Mouse (Mus musculus): ENCODE measurements around the gene Dxo. TPM values are rescaled to one million over a fixed set of nuclear protein-coding genes. Genes with fewer than 3 reads are reported as not detected.
A peak's percentile ranks its signal among the peaks of the same experiment; 100 is the strongest.

The Dxo gene
- total and polyA plus RNA-seq, 3 experiments, result 10.0 to 31.6 (median 16.3) TPM

GRCm38 (mm10) chr17:34847615-34848014, 10.8 kb downstream of the Dxo start:
- dilution Hi-C loops (cut with MboI; ENCODE audit: extremely low pct_ligation_motif_present, extremely low pct_unique_long_range_greater_than_20kb, low sequenced_read_pairs) (no loop called here), in situ Hi-C loops (cut with MboI; ENCODE audit: low pct_ligation_motif_present, low pct_unique_long_range_greater_than_20kb, low sequenced_read_pairs) (no loop called here)
- no peaks in the 10 kb centered on the region for H3K9me3 ChIP-seq (replicated peaks; ENCODE audit: low read length)
- H3K79me2 ChIP-seq (replicated peaks; ENCODE audit: control insufficient read depth, extremely low read depth, insufficient read depth, poor library complexity, severe bottlenecking), result peaks cover 20% of the 10 kb centered on the region
- no peak overlapping the region for H3K27ac ChIP-seq (ENCODE audit: insufficient read depth, low read depth)
- DNase-seq (ENCODE audit: extremely low read depth), result no peak
- H3K4me1 ChIP-seq (ENCODE audit: control insufficient read depth in 1 of 2, insufficient read depth in 2 of 2), result peaks cover 2 to 27% of the 10 kb centered on the region in 2 experiments
- no peak overlapping the region for H3K4me2 ChIP-seq (ENCODE audit: insufficient read depth, low read depth, poor library complexity, severe bottlenecking)
- peaks cover 57 to 70% of the 10 kb centered on the region in 2 experiments for H3K36me3 ChIP-seq (replicated peaks in 1 of 2; ENCODE audit: control insufficient read depth in 1 of 2, insufficient read depth in 1 of 2, low read length in 1 of 2)
- no peak for TF ChIP-seq JUN (IDR thresholded peaks at IDR 0.05; ENCODE audit: insufficient read depth, low read depth, low read length)
- TF ChIP-seq ETS1 (conservative IDR thresholded peaks at IDR 0.05; ENCODE audit: low read depth, low read length), result no peak
- TF ChIP-seq MXI1 (IDR thresholded peaks at IDR 0.05; ENCODE audit: low read depth, low read length), result no peak
- no peak for TF ChIP-seq ZKSCAN1 (IDR thresholded peaks at IDR 0.05; ENCODE audit: borderline replicate concordance, low read depth, low read length)
- TF ChIP-seq EP300 (IDR thresholded peaks at IDR 0.05; ENCODE audit: low read length), result no peak
- H3K4me3 ChIP-seq (replicated peaks in 1 of 3; ENCODE audit: low read depth in 2 of 3, low read length in 2 of 3, poor library complexity in 1 of 3), result no peak overlapping the region
- H3K9ac ChIP-seq (ENCODE audit: insufficient read depth, low read depth), result no peak overlapping the region
- H3K27me3 ChIP-seq (replicated peaks), result no peaks in the 10 kb centered on the region

- DNase-seq (ENCODE audit: extremely low read depth), result peak; percentile 97
- Histone ChIP-seq H3K36me3 (replicated peaks in 1 of 2; ENCODE audit: control insufficient read depth in 1 of 2, insufficient read depth in 1 of 2, low read length in 1 of 2) (peaks cover 57 to 69% of the 10 kb centered on the region in 2 experiments), H3K4me3 (replicated peaks in 1 of 3; ENCODE audit: low read depth in 2 of 3, low read length in 2 of 3, poor library complexity in 1 of 3) (peak within 1 kb of the TSS; percentile 86 to 95 (median 92)), H3K4me1 (ENCODE audit: control insufficient read depth in 1 of 2, insufficient read depth in 2 of 2) (peaks cover 2 to 27% of the 10 kb centered on the region in 2 experiments), H3K9me3 (replicated peaks; ENCODE audit: low read length) (no peaks in the 10 kb centered on the region), H3K9ac (ENCODE audit: insufficient read depth, low read depth) (peak within 1 kb of the TSS; percentile 86), H3K79me2 (replicated peaks; ENCODE audit: control insufficient read depth, extremely low read depth, insufficient read depth, poor library complexity, severe bottlenecking) (peaks cover 20% of the 10 kb centered on the region), H3K4me2 (ENCODE audit: insufficient read depth, low read depth, poor library complexity, severe bottlenecking) (peak within 1 kb of the TSS; percentile 94), H3K27ac (ENCODE audit: insufficient read depth, low read depth) (peak within 1 kb of the TSS; percentile 16; the same call in 1 of the 2 replicates), H3K27me3 (replicated peaks) (no peaks in the 10 kb centered on the region)
- dilution Hi-C loops (cut with MboI; ENCODE audit: extremely low pct_ligation_motif_present, extremely low pct_unique_long_range_greater_than_20kb, low sequenced_read_pairs), result no loop called here
- in situ Hi-C loops (cut with MboI; ENCODE audit: low pct_ligation_motif_present, low pct_unique_long_range_greater_than_20kb, low sequenced_read_pairs), result no loop called here
- no peak for TF ChIP-seq ZKSCAN1 (IDR thresholded peaks at IDR 0.05; ENCODE audit: borderline replicate concordance, low read depth, low read length)
- peak; percentile 53; the same call in 1 of the 2 replicates for TF ChIP-seq ZMIZ1 (IDR thresholded peaks at IDR 0.05; ENCODE audit: low read depth, low read length)
- TF ChIP-seq TBP (conservative IDR thresholded peaks at IDR 0.05; ENCODE audit: low read depth, low read length), result no peak
- no peak for TF ChIP-seq NELFE (IDR thresholded peaks at IDR 0.05; ENCODE audit: low read depth, low read length)
- TF ChIP-seq E2F4 (IDR thresholded peaks at IDR 0.05; ENCODE audit: insufficient replicate concordance, low read depth, low read length), result peak; percentile 81; the same call in 1 of the 2 replicates
- peak; percentile 12; the same call in 1 of the 2 replicates for TF ChIP-seq IRF4 (IDR thresholded peaks at IDR 0.05; ENCODE audit: low read depth, low read length)
- peak in 1 of 2 experiments; percentile 34; a peak in 2 of 4 replicates for TF ChIP-seq CTCF (conservative IDR thresholded peaks at IDR 0.05 in 1 of 2, IDR thresholded peaks at IDR 0.05 in 1 of 2; ENCODE audit: low read depth in 2 of 2, low read length in 2 of 2)
- no peak for TF ChIP-seq CHD1 (IDR thresholded peaks at IDR 0.05; ENCODE audit: low read depth, low read length)
- peak; percentile 65 for TF ChIP-seq BHLHE40 (IDR thresholded peaks at IDR 0.05; ENCODE audit: low read depth, low read length)
- no peak; the same call in 1 of the 2 replicates for TF ChIP-seq RAD21 (IDR thresholded peaks at IDR 0.05; ENCODE audit: low read depth, low read length)
- peak; percentile 72 for TF ChIP-seq POLR2A (IDR thresholded peaks at IDR 0.05; ENCODE audit: low read depth, low read length)
- peak; percentile 29; the same call in 1 of the 2 replicates for TF ChIP-seq GABPA (IDR thresholded peaks at IDR 0.05; ENCODE audit: insufficient replicate concordance, low read depth, low read length)
- peak; percentile 78 for TF ChIP-seq MAZ (IDR thresholded peaks at IDR 0.05; ENCODE audit: low read depth, low read length)
- peak; percentile 91; the same call in 1 of the 2 replicates for TF ChIP-seq KAT2A (IDR thresholded peaks at IDR 0.05; ENCODE audit: insufficient replicate concordance, low read length)
- TF ChIP-seq MXI1 (IDR thresholded peaks at IDR 0.05; ENCODE audit: low read depth, low read length), result peak; percentile 96
- TF ChIP-seq MAFK (IDR thresholded peaks at IDR 0.05; ENCODE audit: insufficient replicate concordance, low read length), result no peak
- peak; percentile 1; the same call in 1 of the 2 replicates for TF ChIP-seq USF1 (IDR thresholded peaks at IDR 0.05; ENCODE audit: low read depth, low read length)
- TF ChIP-seq UBTF (IDR thresholded peaks at IDR 0.05; ENCODE audit: low read depth, low read length), result peak; percentile 83
- TF ChIP-seq MYC (IDR thresholded peaks at IDR 0.05; ENCODE audit: low read depth, low read length), result no peak; the same call in 1 of the 2 replicates
- TF ChIP-seq TCF12 (IDR thresholded peaks at IDR 0.05; ENCODE audit: low read depth, low read length), result peak; percentile 67
- TF ChIP-seq ZNF384 (IDR thresholded peaks at IDR 0.05; ENCODE audit: low read depth, low read length), result no peak
- TF ChIP-seq SIN3A (IDR thresholded peaks at IDR 0.05; ENCODE audit: low read length), result peak; percentile 99
- TF ChIP-seq CHD2 (IDR thresholded peaks at IDR 0.05; ENCODE audit: low read length), result peak; percentile 80
- TF ChIP-seq ELF1 (IDR thresholded peaks at IDR 0.05; ENCODE audit: low read depth, low read length), result peak; percentile 100
- TF ChIP-seq EP300 (IDR thresholded peaks at IDR 0.05; ENCODE audit: low read length), result no peak
- TF ChIP-seq JUN (IDR thresholded peaks at IDR 0.05; ENCODE audit: insufficient read depth, low read depth, low read length), result no peak
- TF ChIP-seq ZC3H11A (IDR thresholded peaks at IDR 0.05; ENCODE audit: low read depth, low read length), result no peak
- TF ChIP-seq ETS1 (conservative IDR thresholded peaks at IDR 0.05; ENCODE audit: low read depth, low read length), result no peak
- TF ChIP-seq RCOR1 (conservative IDR thresholded peaks at IDR 0.05; ENCODE audit: low read depth, low read length), result no peak; the same call in 1 of the 2 replicates
Measured at GRCm38 (mm10) chr17:34849722-34850516, 13.1 kb downstream of the Dxo start, which contains the start of the genes Skiv2l and Nelfe. TSS of gene Skiv2l (minus strand) at chr17:34850210. TSS of gene Nelfe (plus strand) at chr17:34850391.

Data from CH12.LX (cell line).